Mouse (Mus musculus): Measurements from ENCODE around the gene Cdk12.
"Not testable (repeated sequence)": the region's sequence is repeated elsewhere in the genome, so short reads cannot be mapped to it uniquely, and the experiment has no call there.

Gene Cdk12

GRCm38 (mm10) chr11:98202641-98203350, at the start of gene Cdk12:
Gene Cdk12 (plus strand): TSS chr11:98203059.
- DNase-seq (ENCODE audit: low spot score) = peak; percentile 88

GRCm38 (mm10) chr11:98155094-98155493, 47.8 kb upstream of the Cdk12 start:
- no peak for DNase-seq (ENCODE audit: low spot score)

GRCm38 (mm10) chr11:98168400-98168799, 34.5 kb upstream of the Cdk12 start:
- no peak for DNase-seq (ENCODE audit: low spot score)

GRCm38 (mm10) chr11:98182149-98182548, 20.7 kb upstream of the Cdk12 start:
- DNase-seq (ENCODE audit: low spot score) = not testable (repeated sequence)

- no peak for DNase-seq (ENCODE audit: low spot score)
Measured at GRCm38 (mm10) chr11:98187640-98188395, 15.0 kb upstream of the Cdk12 start.

GRCm38 (mm10) chr11:98190820-98191219, 12.0 kb upstream of the Cdk12 start:
- no peak for DNase-seq (ENCODE audit: low spot score)

GRCm38 (mm10) chr11:98192901-98193805, 9.7 kb upstream of the Cdk12 start, which contains the start of gene Med1:
Gene Med1 (minus strand): TSS chr11:98193293.
- peak; percentile 81 for DNase-seq (ENCODE audit: low spot score)

- DNase-seq (ENCODE audit: low spot score) = peak; percentile 23
Measured at GRCm38 (mm10) chr11:98201791-98202640, 843 bp upstream of the Cdk12 start.

- no peak for DNase-seq (ENCODE audit: low spot score)
Measured at GRCm38 (mm10) chr11:98203351-98203911, 572 bp downstream of the Cdk12 start.

GRCm38 (mm10) chr11:98203931-98204421, 1.1 kb downstream of the Cdk12 start:
- peak; percentile 16 for DNase-seq (ENCODE audit: low spot score)

- DNase-seq (ENCODE audit: low spot score) = no peak
Measured at GRCm38 (mm10) chr11:98205463-98205862, 2.6 kb downstream of the Cdk12 start.

- DNase-seq (ENCODE audit: low spot score) = not testable (repeated sequence)
Measured at GRCm38 (mm10) chr11:98206281-98206680, 3.4 kb downstream of the Cdk12 start.

GRCm38 (mm10) chr11:98209661-98210060, 6.8 kb downstream of the Cdk12 start:
- not testable (repeated sequence) for DNase-seq (ENCODE audit: low spot score)

GRCm38 (mm10) chr11:98213311-98213710, 10.5 kb downstream of the Cdk12 start:
- DNase-seq (ENCODE audit: low spot score) = no peak

- no peak for DNase-seq (ENCODE audit: low spot score)
Measured at GRCm38 (mm10) chr11:98226349-98226748, 23.5 kb downstream of the Cdk12 start.

- DNase-seq (ENCODE audit: low spot score) = no peak
Measured at GRCm38 (mm10) chr11:98238416-98238815, 35.6 kb downstream of the Cdk12 start.

GRCm38 (mm10) chr11:98238995-98239394, 36.1 kb downstream of the Cdk12 start:
- DNase-seq (ENCODE audit: low spot score) = no peak

- DNase-seq (ENCODE audit: low spot score) = not testable (repeated sequence)
Measured at GRCm38 (mm10) chr11:98242910-98243309, 40.1 kb downstream of the Cdk12 start.

- DNase-seq (ENCODE audit: low spot score) = no peak
Measured at GRCm38 (mm10) chr11:98244415-98244814, 41.6 kb downstream of the Cdk12 start.

GRCm38 (mm10) chr11:98247325-98247724, 44.5 kb downstream of the Cdk12 start:
- DNase-seq (ENCODE audit: low spot score) = no peak

GRCm38 (mm10) chr11:98253807-98254206, 50.9 kb downstream of the Cdk12 start:
- DNase-seq (ENCODE audit: low spot score) = no peak

Measured in urinary bladder, postnatal 25 days (tissue).